Mouse (Mus musculus) liver, adult 10 weeks (tissue): Measurements from ENCODE around the gene Gpr18. TPM values are rescaled to one million over a fixed set of nuclear protein-coding genes. Genes with fewer than 3 reads are reported as not detected.

Experiments used
- polyA plus RNA-seq: library from polyadenylated mRNA; stranded (reverse); fragments of 350-450 nt; fragmentation: Illumina TruSeq; extraction: RNeasy Lipid Tissue Mini Kit (QIAGEN cat#74804); gene quantifications from one replicate; pipeline ENCODE4 v1.2.3, GENCODE M21; 2014; ENCODE audit warnings: low read depth, low replicate concordance

Gene Gpr18
- polyA plus RNA-seq: not detected

GRCm38 (mm10) chr14:121915621-121916020 lies at the start of gene Gpr18:
Gpr18 (minus strand) TSS chr14:121915781.

GRCm38 (mm10) chr14:121964990-121965389 lies 49.4 kb upstream of the Gpr18 start, which contains the start of gene Gpr183:
Gpr183 (minus strand) TSS chr14:121965195.

DNA sequence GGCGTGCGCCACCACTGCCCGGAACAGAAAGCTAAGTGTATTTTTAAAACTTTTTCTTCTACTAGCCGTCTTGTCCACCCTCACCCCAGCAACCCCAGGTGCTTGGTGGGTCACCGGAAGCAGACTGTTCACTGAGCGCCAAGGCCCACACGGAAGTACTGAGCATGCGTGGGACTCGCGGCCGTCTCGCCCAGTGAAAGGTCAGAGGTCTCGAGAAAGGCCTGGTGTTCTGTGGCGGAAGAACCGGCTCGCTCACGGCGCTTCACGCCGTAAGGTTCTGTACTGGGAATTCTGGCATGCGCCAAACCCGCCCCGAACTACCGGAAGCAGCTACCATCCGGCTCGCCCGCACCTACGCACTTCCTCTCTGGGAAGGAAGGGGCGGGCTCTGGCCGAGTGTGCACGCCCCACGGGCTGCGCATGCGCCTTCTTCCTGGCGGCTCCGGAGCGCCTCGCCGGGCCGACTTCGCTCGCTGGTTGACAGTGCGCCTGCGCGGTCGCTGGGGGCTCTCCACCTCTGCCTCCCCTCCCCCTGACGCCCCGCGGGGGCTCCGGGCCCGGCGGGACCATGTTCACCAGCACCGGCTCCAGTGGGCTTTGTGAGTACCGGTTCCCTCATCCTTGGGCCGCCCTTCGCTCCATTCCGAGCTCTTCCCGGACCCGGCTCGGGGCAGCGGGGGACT lies 37.3 kb downstream of the Gpr18 start, which contains the start of gene Ubac2:
Ubac2 (plus strand) TSS at position 445 of the 683 bp plus-strand sequence.

Other genes starting within 250 kb of the Gpr18 start
- 6.1 TPM for gene Dock9, start 117.9 kb downstream of the Gpr18 start, polyA plus RNA-seq
- 9.3 TPM for gene Ubac2, start 37.2 kb downstream of the Gpr18 start, polyA plus RNA-seq
- 0.21 TPM for gene Gpr183, start 49.4 kb upstream of the Gpr18 start, polyA plus RNA-seq
- gene Timm8a2, start 118.9 kb upstream of the Gpr18 start, polyA plus RNA-seq: not detected
- gene Tm9sf2, start 191.3 kb upstream of the Gpr18 start, polyA plus RNA-seq: 322 TPM